Mouse (Mus musculus) lung, adult 2 months (tissue): ENCODE data around the gene Zbtb16.

Experiments
- CTCF ChIP-seq: fragments of 200-500 bp; IDR thresholded peaks from 2 replicates; pipeline ENCODE4 v1.5.1; 2011; ENCODE audit warnings: mild to moderate bottlenecking, low read length, control low read depth; ENCODE audit not compliant: insufficient read depth
- POLR2A ChIP-seq: fragments of 200-500 bp; IDR thresholded peaks from 2 replicates; pipeline ENCODE4 v1.6.1; 2011; ENCODE audit warnings: low read depth, mild to moderate bottlenecking, control low read depth, low read length, borderline replicate concordance; ENCODE audit errors: extremely low read depth

- TF ChIP-seq POLR2A = no peak
- peak; percentile 85 for TF ChIP-seq CTCF
Measured at GRCm38 (mm10) chr9:48646251-48646650, 189.8 kb downstream of the Zbtb16 start.
